Mouse (Mus musculus) hindbrain, postnatal 0 days (tissue): ENCODE measurements around the gene Thbd. TPM values are rescaled to one million over a fixed set of nuclear protein-coding genes. Genes with fewer than 3 reads are reported as not detected.

Source experiments
- ATAC-seq: fragments of 200-750 bp; cut with Nextera tagmentation; 2 replicates; pipeline ENCODE4 v1.8.0; 2017; ENCODE audit warnings: mild to moderate bottlenecking, moderate TSS enrichment, moderate library complexity
- DNase-seq: peaks from one replicate; pipeline ENCODE4 v3.0.0-alpha.2; 2015; ENCODE audit warnings: low spot score
- H3K27ac ChIP-seq: fragments of 300-500 bp; sonication (generic); 2 replicates; pipeline ENCODE4 v1.5.1; 2014; ENCODE audit warnings: mild to moderate bottlenecking
- H3K27me3 ChIP-seq: fragments of 300-500 bp; sonication (generic); 2 replicates; pipeline ENCODE4 v1.6.1; 2014; ENCODE audit warnings: low read length, mixed read lengths; ENCODE audit not compliant: insufficient read depth
- H3K36me3 ChIP-seq: fragments of 300-500 bp; sonication (generic); 2 replicates; pipeline ENCODE4 v1.6.1; 2014; ENCODE audit warnings: low read length, mixed read lengths; ENCODE audit not compliant: insufficient read depth
- H3K4me1 ChIP-seq: fragments of 300-500 bp; sonication (generic); 2 replicates; pipeline ENCODE4 v1.6.1; 2014; ENCODE audit warnings: antibody characterized with exemption, low read length, mixed read lengths; ENCODE audit not compliant: insufficient read depth
- H3K4me2 ChIP-seq: fragments of 300-500 bp; sonication (generic); 2 replicates; pipeline ENCODE4 v1.6.1; 2014; ENCODE audit warnings: low read depth, mild to moderate bottlenecking, low read length, moderate library complexity, mixed read lengths
- H3K4me3 ChIP-seq: fragments of 300-500 bp; sonication (generic); 2 replicates; pipeline ENCODE4 v1.5.1; 2014; ENCODE audit warnings: low read length
- H3K9ac ChIP-seq: fragments of 300-500 bp; sonication (generic); replicated peaks from 2 replicates; pipeline ENCODE4 v1.6.1; 2014; ENCODE audit warnings: mild to moderate bottlenecking, low read length, moderate library complexity, mixed read lengths
- H3K9me3 ChIP-seq: fragments of 300-500 bp; sonication (generic); 2 replicates; pipeline ENCODE4 v1.6.1; 2016; ENCODE audit warnings: low read length, mixed read lengths
- CTCF ChIP-seq: IDR thresholded peaks from 2 replicates; pipeline ENCODE4 v1.5.1; 2016; ENCODE audit warnings: antibody characterized with exemption, control low read depth, low read depth
- WGBS: fragments of 180-500 bp; shearing (Covaris S2); extraction: QIAGEN DNeasy Blood & Tissue Kit; methylation state at CpG from one replicate; pipeline ENCODE4 v1.1.7; 2014; 5-methylcytosine and 5-hydroxymethylcytosine counted together
- polyA plus RNA-seq: library from polyadenylated mRNA; unstranded; fragments of >200 nt; fragmentation: Nextera tagmentation; extraction: Ambion mirVana; gene quantifications from 2 replicates; pipeline ENCODE4 v1.2.1, GENCODE M21; 2015
- total RNA-seq: library from RNA; depleted of rRNA; stranded (reverse); fragments of >200 nt; gene quantifications from 2 replicates; pipeline ENCODE4 v1.2.3, GENCODE M21; 2014

Thbd gene
- total and polyA plus RNA-seq, 2 experiments from 2014 or later: 13.3 to 31.7 TPM

GRCm38 (mm10) chr2:148425709-148426382, 17.9 kb upstream of the Thbd start:
- H3K27ac ChIP-seq: no peak overlapping the region

GRCm38 (mm10) chr2:148421706-148422105, 13.7 kb upstream of the Thbd start:
- Histone ChIP-seq H3K27ac (no peak overlapping the region), H3K9ac (no peak overlapping the region), H3K4me1 (no peaks in the 10 kb centered on the region), H3K9me3 (no peaks in the 10 kb centered on the region), H3K4me3 (no peak overlapping the region), H3K4me2 (no peak overlapping the region), H3K27me3 (no peaks in the 10 kb centered on the region), H3K36me3 (no peaks in the 10 kb centered on the region)
- WGBS: 67% methylated on average over 1 of the region's 1 CpGs
- DNase-seq (no peak), ATAC-seq (no peak)
- TF ChIP-seq CTCF: no peak

More at GRCm38 (mm10) chr2:148425709-148426382, 17.9 kb upstream of the Thbd start:
- Histone ChIP-seq H3K36me3 (no peaks in the 10 kb centered on the region), H3K27me3 (no peaks in the 10 kb centered on the region), H3K9me3 (no peaks in the 10 kb centered on the region), H3K4me1 (no peaks in the 10 kb centered on the region), H3K4me2 (no peak overlapping the region), H3K4me3 (no peak overlapping the region), H3K9ac (no peak overlapping the region)
- DNase-seq: no peak
- no peak for TF ChIP-seq CTCF
- 91% methylated on average over 5 of the region's 5 CpGs for WGBS
- ATAC-seq: no peak

GRCm38 (mm10) chr2:148421112-148421511, 13.1 kb upstream of the Thbd start:
- Histone ChIP-seq H3K9ac (no peak overlapping the region), H3K9me3 (no peaks in the 10 kb centered on the region), H3K4me2 (no peak overlapping the region), H3K4me1 (no peaks in the 10 kb centered on the region), H3K36me3 (no peaks in the 10 kb centered on the region), H3K4me3 (no peak overlapping the region), H3K27ac (no peak overlapping the region), H3K27me3 (no peaks in the 10 kb centered on the region)
- 44% methylated on average over 1 of the region's 1 CpGs for WGBS
- no peak for DNase-seq
- no peak for TF ChIP-seq CTCF
- ATAC-seq: no peak

- Histone ChIP-seq H3K4me2 (no peak overlapping the region), H3K9me3 (no peaks in the 10 kb centered on the region), H3K27ac (no peak overlapping the region), H3K4me1 (no peaks in the 10 kb centered on the region), H3K9ac (no peak overlapping the region), H3K27me3 (no peaks in the 10 kb centered on the region), H3K36me3 (no peaks in the 10 kb centered on the region), H3K4me3 (no peak overlapping the region)
- no peak for ATAC-seq
- no peak for TF ChIP-seq CTCF
- 86% methylated on average over 2 of the region's 2 CpGs for WGBS
- DNase-seq: no peak
Observed at GRCm38 (mm10) chr2:148419776-148420175, 11.8 kb upstream of the Thbd start.

GRCm38 (mm10) chr2:148419151-148419550, 11.2 kb upstream of the Thbd start:
- ATAC-seq (no peak), DNase-seq (no peak)
- no peak overlapping the region for H3K27ac ChIP-seq
- no peak overlapping the region for H3K9ac ChIP-seq
- H3K27me3 ChIP-seq: no peaks in the 10 kb centered on the region
- H3K4me1 ChIP-seq: no peaks in the 10 kb centered on the region
- 87% methylated on average over 3 of the region's 3 CpGs for WGBS
- H3K9me3 ChIP-seq: no peaks in the 10 kb centered on the region
- no peaks in the 10 kb centered on the region for H3K36me3 ChIP-seq
- H3K4me3 ChIP-seq: no peak overlapping the region
- no peak for TF ChIP-seq CTCF
- no peak overlapping the region for H3K4me2 ChIP-seq

GRCm38 (mm10) chr2:148409821-148410220, 1.8 kb upstream of the Thbd start:
- WGBS: 100% methylated on average over 1 of the region's 1 CpGs
- Histone ChIP-seq H3K4me3 (no peak overlapping the region), H3K9me3 (no peaks in the 10 kb centered on the region), H3K9ac (no peak overlapping the region), H3K36me3 (no peaks in the 10 kb centered on the region), H3K4me1 (no peaks in the 10 kb centered on the region; the same call in none of the 2 replicates), H3K27me3 (peaks cover 33% of the 10 kb centered on the region), H3K27ac (no peak overlapping the region), H3K4me2 (no peak overlapping the region)
- ATAC-seq: no peak
- no peak for DNase-seq
- no peak for TF ChIP-seq CTCF

- Histone ChIP-seq H3K36me3 (no peaks in the 10 kb centered on the region), H3K9me3 (no peaks in the 10 kb centered on the region), H3K4me2 (no peak overlapping the region), H3K9ac (no peak overlapping the region), H3K4me1 (no peaks in the 10 kb centered on the region; the same call in none of the 2 replicates), H3K27me3 (peaks cover 36% of the 10 kb centered on the region), H3K27ac (no peak overlapping the region), H3K4me3 (no peak overlapping the region)
- DNase-seq (peak; percentile 79), ATAC-seq (peak; percentile 93)
- TF ChIP-seq CTCF: peak; percentile 87
- WGBS: 17% methylated on average over 8 of the region's 9 CpGs
Observed at GRCm38 (mm10) chr2:148409141-148409540, 1.2 kb upstream of the Thbd start.
